Mouse (Mus musculus) intestine, embryonic 16.5 days (tissue): ENCODE measurements around the gene Ddn. TPM values are rescaled to one million over a fixed set of nuclear protein-coding genes. Genes with fewer than 3 reads are reported as not detected.

ENCODE experiments used
- ATAC-seq: fragments of 200-750 bp; cut with Nextera tagmentation; 2 replicates; pipeline ENCODE4 v1.8.0; 2017; ENCODE audit warnings: moderate TSS enrichment, moderate library complexity
- H3K27ac ChIP-seq: fragments of 300-500 bp; sonication (generic); 2 replicates; pipeline ENCODE4 v1.5.1; 2014; ENCODE audit warnings: mild to moderate bottlenecking, low read length
- H3K27me3 ChIP-seq: fragments of 300-500 bp; sonication (generic); replicated peaks from 2 replicates; pipeline ENCODE4 v1.6.1; 2014; ENCODE audit warnings: low read length, control low read depth, mixed read lengths; ENCODE audit not compliant: control insufficient read depth, insufficient read depth
- H3K36me3 ChIP-seq: fragments of 300-500 bp; sonication (generic); 2 replicates; pipeline ENCODE4 v1.6.1; 2014; ENCODE audit warnings: low read length, control low read depth; ENCODE audit not compliant: control insufficient read depth, insufficient read depth
- H3K4me1 ChIP-seq: fragments of 300-500 bp; sonication (generic); 2 replicates; pipeline ENCODE4 v1.6.1; 2014; ENCODE audit warnings: low read length, control low read depth, mixed read lengths; ENCODE audit not compliant: control insufficient read depth, insufficient read depth
- H3K4me2 ChIP-seq: fragments of 300-500 bp; sonication (generic); 2 replicates; pipeline ENCODE4 v1.6.1; 2014; ENCODE audit warnings: low read depth, low read length, control low read depth
- H3K4me3 ChIP-seq: fragments of 300-500 bp; sonication (generic); 2 replicates; pipeline ENCODE4 v1.5.1; 2014; ENCODE audit warnings: mild to moderate bottlenecking, low read length
- H3K9ac ChIP-seq: fragments of 300-500 bp; sonication (generic); 2 replicates; pipeline ENCODE4 v1.6.1; 2014; ENCODE audit warnings: low read depth, low read length
- H3K9me3 ChIP-seq: fragments of 300-500 bp; sonication (generic); 2 replicates; pipeline ENCODE4 v1.6.1; 2016; ENCODE audit warnings: low read length, control low read depth; ENCODE audit not compliant: control insufficient read depth
- WGBS: fragments of 180-500 bp; shearing (Covaris S2); extraction: QIAGEN DNeasy Blood & Tissue Kit; methylation state at CpG from one replicate; pipeline ENCODE4 v1.1.7; 2014; 5-methylcytosine and 5-hydroxymethylcytosine counted together
- polyA plus RNA-seq: library from polyadenylated mRNA; unstranded; fragments of >200 nt; fragmentation: Nextera tagmentation; extraction: Ambion mirVana; gene quantifications from 2 replicates; pipeline ENCODE4 v1.2.1, GENCODE M21; 2015

The Ddn gene
- polyA plus RNA-seq, 1 experiment from 2014 or later = not detected

GRCm38 (mm10) chr15:98846140-98846539 lies 36.9 kb upstream of the Ddn start:
- Histone ChIP-seq H3K4me1 (no peaks in the 10 kb centered on the region), H3K9ac (no peak overlapping the region), H3K27ac (no peak overlapping the region), H3K27me3 (no peaks in the 10 kb centered on the region), H3K4me2 (no peak overlapping the region), H3K4me3 (no peak overlapping the region), H3K9me3 (no peaks in the 10 kb centered on the region), H3K36me3 (peaks cover 65% of the 10 kb centered on the region)
- no peak for ATAC-seq
- 85% methylated on average over 8 of the region's 8 CpGs for WGBS

GRCm38 (mm10) chr15:98845149-98845548 lies 35.9 kb upstream of the Ddn start:
- Histone ChIP-seq H3K4me3 (no peak overlapping the region), H3K4me2 (no peak overlapping the region), H3K9me3 (no peaks in the 10 kb centered on the region), H3K4me1 (no peaks in the 10 kb centered on the region), H3K9ac (no peak overlapping the region), H3K36me3 (peaks cover 69% of the 10 kb centered on the region), H3K27me3 (no peaks in the 10 kb centered on the region), H3K27ac (no peak overlapping the region)
- no peak for ATAC-seq
- WGBS = 94% methylated on average over 2 of the region's 2 CpGs

- Histone ChIP-seq H3K9me3 (no peaks in the 10 kb centered on the region), H3K4me2 (no peak overlapping the region), H3K27me3 (no peaks in the 10 kb centered on the region), H3K9ac (no peak overlapping the region), H3K4me3 (no peak overlapping the region), H3K4me1 (no peaks in the 10 kb centered on the region), H3K36me3 (peaks cover 68% of the 10 kb centered on the region), H3K27ac (no peak overlapping the region)
- no peak for ATAC-seq
- 87% methylated on average over 11 of the region's 11 CpGs for WGBS
Observed at GRCm38 (mm10) chr15:98843595-98844223, 34.4 kb upstream of the Ddn start.

DNA sequence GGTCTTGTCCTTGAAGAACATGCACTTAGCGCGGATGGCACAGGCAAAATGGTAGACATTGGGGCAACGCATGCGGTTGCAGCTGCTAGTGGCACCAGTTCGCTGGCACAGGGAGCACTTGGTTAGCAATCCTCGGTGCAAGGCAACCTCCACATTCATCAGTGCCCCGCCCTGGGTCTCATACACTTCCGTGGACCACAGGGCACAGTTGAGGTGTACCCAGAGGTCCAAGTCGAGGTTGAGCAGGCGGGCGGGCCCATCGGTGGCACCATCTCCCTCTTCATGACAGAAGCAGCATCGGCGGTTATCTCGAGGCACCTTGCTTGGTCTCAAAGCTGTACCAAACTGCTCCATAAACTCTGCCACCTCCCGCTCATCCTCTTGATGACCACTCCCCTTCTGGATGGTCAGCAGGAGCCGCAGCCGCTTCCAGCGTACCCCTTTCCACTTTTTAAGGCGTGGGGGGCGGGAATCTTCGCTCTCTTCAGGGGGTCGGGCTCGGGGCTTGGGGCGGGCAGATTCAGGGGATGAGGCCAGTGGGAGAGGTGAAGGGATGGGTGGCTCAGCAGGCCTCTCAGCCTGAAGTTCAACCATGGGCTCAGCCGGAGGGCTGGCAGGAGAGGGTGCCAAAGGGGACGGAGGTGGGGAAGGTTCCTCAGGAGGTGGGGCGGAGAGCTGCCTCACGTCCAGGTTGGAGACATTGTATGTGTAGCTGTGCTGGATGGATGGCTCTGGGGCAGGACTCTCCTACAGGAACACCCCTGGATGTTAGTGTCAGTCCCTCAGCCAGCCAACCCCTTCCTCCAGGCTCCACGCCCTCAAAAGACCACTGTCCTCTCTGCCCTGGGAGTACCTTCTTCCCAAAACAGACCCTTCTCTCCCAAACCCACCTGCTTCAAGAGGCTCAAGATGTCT lies 30.6 kb upstream of the Ddn start:
- ATAC-seq = no peak
- H3K27me3 ChIP-seq = no peaks in the 10 kb centered on the region
- WGBS = 94% methylated on average over 30 of the region's 30 CpGs

GRCm38 (mm10) chr15:98839161-98839560 lies 29.9 kb upstream of the Ddn start:
- no peak for ATAC-seq
- H3K36me3 ChIP-seq = peaks cover 57% of the 10 kb centered on the region

More for the DNA sequence above, 30.6 kb upstream of the Ddn start:
- peaks cover 58% of the 10 kb centered on the region for H3K36me3 ChIP-seq
- H3K4me3 ChIP-seq = no peak overlapping the region
- H3K27ac ChIP-seq = no peak overlapping the region
- no peak overlapping the region for H3K9ac ChIP-seq
- no peaks in the 10 kb centered on the region for H3K4me1 ChIP-seq
- no peaks in the 10 kb centered on the region for H3K9me3 ChIP-seq
- no peak overlapping the region for H3K4me2 ChIP-seq

DNA sequence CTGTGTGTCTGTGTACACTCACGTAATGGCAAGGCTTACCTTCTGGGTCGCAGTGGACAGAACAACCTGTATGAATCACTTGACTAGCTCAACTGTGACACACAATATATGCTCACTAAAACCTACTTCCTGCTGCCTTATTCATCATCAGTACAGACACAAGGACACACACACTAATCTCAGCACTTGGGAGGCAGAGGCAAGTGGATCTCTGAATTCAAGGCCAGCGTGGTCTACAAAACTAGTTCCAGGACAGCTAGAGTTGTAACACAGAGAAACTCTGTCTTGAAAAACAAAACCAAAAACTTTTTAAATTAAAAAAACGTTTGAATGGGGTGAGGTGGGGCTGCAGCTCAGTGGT lies 28.4 kb upstream of the Ddn start:
- no peaks in the 10 kb centered on the region for H3K4me1 ChIP-seq
- H3K9ac ChIP-seq = no peak overlapping the region
- H3K4me2 ChIP-seq = no peak overlapping the region
- H3K27ac ChIP-seq = no peak overlapping the region
- H3K9me3 ChIP-seq = no peaks in the 10 kb centered on the region
- H3K4me3 ChIP-seq = no peak overlapping the region
- H3K27me3 ChIP-seq = no peaks in the 10 kb centered on the region
- 76% methylated on average over 4 of the region's 4 CpGs for WGBS
- ATAC-seq = no peak
- peaks cover 50% of the 10 kb centered on the region for H3K36me3 ChIP-seq

More at GRCm38 (mm10) chr15:98839161-98839560, 29.9 kb upstream of the Ddn start:
- H3K27me3 ChIP-seq = no peaks in the 10 kb centered on the region
- no peaks in the 10 kb centered on the region for H3K9me3 ChIP-seq
- no peak overlapping the region for H3K4me2 ChIP-seq
- no peak overlapping the region for H3K27ac ChIP-seq
- WGBS = 94% methylated on average over 14 of the region's 14 CpGs
- no peak overlapping the region for H3K9ac ChIP-seq
- no peaks in the 10 kb centered on the region for H3K4me1 ChIP-seq
- H3K4me3 ChIP-seq = no peak overlapping the region

GRCm38 (mm10) chr15:98837006-98837742 lies 27.9 kb upstream of the Ddn start:
- Histone ChIP-seq H3K36me3 (peaks cover 47% of the 10 kb centered on the region), H3K4me1 (no peaks in the 10 kb centered on the region), H3K4me3 (no peak overlapping the region), H3K9me3 (no peaks in the 10 kb centered on the region), H3K27ac (no peak overlapping the region), H3K4me2 (no peak overlapping the region), H3K9ac (no peak overlapping the region), H3K27me3 (no peaks in the 10 kb centered on the region)
- 94% methylated on average over 21 of the region's 21 CpGs for WGBS
- ATAC-seq = no peak

GRCm38 (mm10) chr15:98835291-98835690 lies 26.0 kb upstream of the Ddn start:
- 94% methylated on average over 14 of the region's 14 CpGs for WGBS
- Histone ChIP-seq H3K27me3 (no peaks in the 10 kb centered on the region), H3K36me3 (peaks cover 36% of the 10 kb centered on the region), H3K4me2 (no peak overlapping the region), H3K9me3 (no peaks in the 10 kb centered on the region), H3K4me3 (no peak overlapping the region), H3K9ac (no peak overlapping the region), H3K27ac (no peak overlapping the region), H3K4me1 (no peaks in the 10 kb centered on the region)
- no peak for ATAC-seq

GRCm38 (mm10) chr15:98834059-98834458 lies 24.8 kb upstream of the Ddn start:
- peaks cover 29% of the 10 kb centered on the region for H3K36me3 ChIP-seq
- WGBS = 84% methylated on average over 13 of the region's 13 CpGs

More at GRCm38 (mm10) chr15:98834059-98834458, 24.8 kb upstream of the Ddn start:
- no peaks in the 10 kb centered on the region for H3K27me3 ChIP-seq
- no peak overlapping the region for H3K9ac ChIP-seq
- ATAC-seq = no peak
- H3K27ac ChIP-seq = no peak overlapping the region
- no peak overlapping the region for H3K4me2 ChIP-seq
- peaks cover 8% of the 10 kb centered on the region; the same call in 1 of the 2 replicates for H3K4me1 ChIP-seq
- H3K4me3 ChIP-seq = no peak overlapping the region
- H3K9me3 ChIP-seq = no peaks in the 10 kb centered on the region
